Mouse (Mus musculus): Measurements from ENCODE around the gene Nkiras2.

- TF ChIP-seq CTCF (IDR thresholded peaks at IDR 0.05; ENCODE audit: borderline replicate concordance, insufficient read depth, low read length) (no peak), POLR2A (IDR thresholded peaks at IDR 0.05; ENCODE audit: low read depth, low read length) (no peak)
Observed at GRCm38 (mm10) chr11:100604321-100605005, 14.6 kb upstream of the Nkiras2 start.
